Mouse (Mus musculus) lung, adult 2 months (tissue): ENCODE measurements at regions not wholly inside any gene's neighbourhood (a gene's known extent, or its start where the extent isn't known, plus 50 kb on each side); places are given as distances from the start of the nearest gene placed in this dataset.

Experiments used
- CTCF ChIP-seq: fragments of 200-500 bp; IDR thresholded peaks from 2 replicates; pipeline ENCODE4 v1.5.1; 2011; ENCODE audit warnings: mild to moderate bottlenecking, low read length, control low read depth; ENCODE audit not compliant: insufficient read depth
- POLR2A ChIP-seq: fragments of 200-500 bp; IDR thresholded peaks from 2 replicates; pipeline ENCODE4 v1.6.1; 2011; ENCODE audit warnings: low read depth, mild to moderate bottlenecking, control low read depth, low read length, borderline replicate concordance; ENCODE audit errors: extremely low read depth

DNA sequence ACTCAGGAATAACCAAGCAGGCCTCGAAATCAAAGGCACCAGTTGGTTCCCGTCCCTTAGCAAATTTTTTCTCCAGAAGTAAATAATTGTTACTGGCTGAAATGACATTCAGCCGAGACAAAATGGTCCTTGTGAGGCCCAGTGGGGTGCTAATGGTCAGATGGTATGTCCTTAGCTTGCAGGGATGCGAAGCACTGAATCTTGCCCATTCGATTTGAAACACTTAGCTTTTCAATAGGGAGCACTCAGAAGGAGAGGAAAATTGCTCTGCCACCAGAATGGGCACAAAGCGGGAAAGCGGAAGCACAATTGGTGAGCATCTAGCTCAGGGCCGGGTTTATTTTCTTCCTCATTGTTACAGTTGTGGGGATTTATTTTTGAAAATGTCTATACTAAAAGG is 262.1 kb downstream of the Rnf144a start:
- TF ChIP-seq CTCF (no peak), POLR2A (no peak)
